Mouse (Mus musculus): ENCODE measurements around the gene Prr13. TPM values are rescaled to one million over a fixed set of nuclear protein-coding genes. Genes with fewer than 3 reads are reported as not detected.

Gene Prr13
- polyA plus RNA-seq, 1 experiment = 127 TPM

DNA sequence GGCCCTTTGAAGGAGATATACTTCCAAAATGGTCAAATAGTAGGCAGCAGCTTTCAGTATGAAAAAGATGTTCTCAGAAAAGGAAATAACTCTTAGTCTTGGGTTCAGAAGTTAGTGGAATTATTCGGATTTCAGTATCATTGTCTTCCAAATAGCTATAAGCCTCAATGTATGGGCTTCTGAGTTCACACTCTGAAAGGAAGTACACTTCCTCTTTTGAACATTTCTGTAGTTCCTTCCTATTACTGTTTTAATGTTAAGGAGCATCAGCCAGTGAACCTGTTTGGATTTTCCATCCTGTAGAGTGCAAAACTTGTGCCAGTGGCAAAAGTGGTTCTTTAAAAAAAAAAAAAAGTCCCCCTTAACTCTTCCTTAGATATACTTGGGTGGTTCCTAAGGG lies 26.8 kb upstream of the Prr13 start:
- Histone ChIP-seq H3K27ac (ENCODE audit: insufficient read depth, low read length) (no peak overlapping the region), H3K4me3 (ENCODE audit: insufficient read depth, low read length) (no peak overlapping the region), H3K4me1 (ENCODE audit: control insufficient read depth, insufficient read depth, low read length) (no peaks in the 10 kb centered on the region)
- TF ChIP-seq CTCF (IDR thresholded peaks at IDR 0.05; ENCODE audit: borderline replicate concordance, insufficient read depth, low read length) (no peak), POLR2A (IDR thresholded peaks at IDR 0.05; ENCODE audit: low read depth, low read length) (no peak)

DNA sequence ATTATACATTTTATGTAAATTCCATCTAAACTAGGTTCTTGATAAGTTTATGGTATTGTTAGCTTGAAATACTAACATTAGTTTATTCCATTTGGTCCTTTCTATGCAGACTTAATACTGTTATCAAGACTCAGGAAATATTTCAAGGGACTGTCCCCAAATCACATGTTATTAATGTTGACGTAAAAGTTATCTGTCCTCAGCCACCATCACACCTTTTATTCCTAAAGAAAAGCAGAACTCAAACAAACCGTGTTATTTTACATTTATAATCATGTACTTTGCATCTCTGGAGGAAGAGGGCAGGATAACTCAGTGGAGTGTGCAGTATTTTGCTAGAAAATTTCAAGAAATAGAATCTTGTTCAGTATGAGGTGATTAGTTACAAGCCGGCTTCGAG lies 25.7 kb upstream of the Prr13 start:
- no peak overlapping the region for H3K27ac ChIP-seq (ENCODE audit: insufficient read depth, low read length)
- TF ChIP-seq POLR2A (IDR thresholded peaks at IDR 0.05; ENCODE audit: low read depth, low read length) (no peak), CTCF (IDR thresholded peaks at IDR 0.05; ENCODE audit: borderline replicate concordance, insufficient read depth, low read length) (no peak)
- H3K4me1 ChIP-seq (ENCODE audit: control insufficient read depth, insufficient read depth, low read length) = no peaks in the 10 kb centered on the region
- H3K4me3 ChIP-seq (ENCODE audit: insufficient read depth, low read length) = no peak overlapping the region

DNA sequence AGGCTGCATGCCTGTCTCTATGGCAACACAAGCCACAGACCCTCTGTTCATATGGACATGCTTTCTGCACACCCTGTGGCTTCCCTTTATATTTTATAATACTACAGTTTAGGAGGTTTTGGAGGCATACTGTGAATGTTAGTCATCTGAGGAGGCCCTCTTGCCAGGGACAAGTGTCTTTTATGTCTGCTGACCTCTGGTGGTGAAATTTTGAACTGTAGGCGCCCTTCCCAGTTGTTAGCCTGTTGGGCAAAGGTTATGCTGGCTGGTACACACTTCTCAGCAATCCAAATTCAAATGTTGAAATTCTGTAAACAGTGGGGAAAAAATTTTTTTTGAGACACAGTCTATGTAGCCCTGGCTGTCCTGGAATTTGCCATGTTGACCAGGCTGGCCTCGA lies 16.3 kb upstream of the Prr13 start:
- Histone ChIP-seq H3K27ac (ENCODE audit: insufficient read depth, low read length) (no peak overlapping the region), H3K4me1 (ENCODE audit: control insufficient read depth, insufficient read depth, low read length) (peaks cover 3% of the 10 kb centered on the region; the same call in 1 of the 2 replicates), H3K4me3 (ENCODE audit: insufficient read depth, low read length) (no peak overlapping the region)
- TF ChIP-seq POLR2A (IDR thresholded peaks at IDR 0.05; ENCODE audit: low read depth, low read length) (no peak), CTCF (IDR thresholded peaks at IDR 0.05; ENCODE audit: borderline replicate concordance, insufficient read depth, low read length) (no peak)

DNA sequence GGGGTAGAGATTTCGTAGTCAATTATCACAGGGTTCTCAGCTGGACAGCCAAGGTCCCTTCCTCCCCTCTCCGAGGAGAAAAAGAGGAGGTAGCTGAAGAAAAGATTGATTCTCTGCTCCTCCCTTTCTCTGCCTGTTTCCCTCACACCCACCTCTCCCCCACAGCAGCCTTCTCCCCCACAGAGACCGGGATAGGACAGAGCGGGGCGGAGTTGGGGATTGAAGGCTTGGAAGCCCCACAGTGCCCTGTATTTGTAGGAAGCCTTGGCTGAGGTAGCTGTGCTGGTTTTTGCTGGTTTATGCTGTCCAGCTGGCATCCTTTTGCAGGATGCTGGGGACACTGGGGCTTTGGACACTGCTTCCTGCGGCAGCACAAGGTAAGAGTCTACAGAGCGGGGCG lies 13.7 kb upstream of the Prr13 start, which contains the start of gene Amhr2:
Amhr2 (plus strand) TSS at position 222 of the 400 bp plus-strand sequence.
- H3K4me1 ChIP-seq (ENCODE audit: control insufficient read depth, insufficient read depth, low read length) = peaks cover 3% of the 10 kb centered on the region; the same call in 1 of the 2 replicates
- H3K27ac ChIP-seq (ENCODE audit: insufficient read depth, low read length) = no peak within 1 kb of the TSS
- H3K4me3 ChIP-seq (ENCODE audit: insufficient read depth, low read length) = no peak within 1 kb of the TSS
- TF ChIP-seq CTCF (IDR thresholded peaks at IDR 0.05; ENCODE audit: borderline replicate concordance, insufficient read depth, low read length) (no peak), POLR2A (IDR thresholded peaks at IDR 0.05; ENCODE audit: low read depth, low read length) (no peak)

DNA sequence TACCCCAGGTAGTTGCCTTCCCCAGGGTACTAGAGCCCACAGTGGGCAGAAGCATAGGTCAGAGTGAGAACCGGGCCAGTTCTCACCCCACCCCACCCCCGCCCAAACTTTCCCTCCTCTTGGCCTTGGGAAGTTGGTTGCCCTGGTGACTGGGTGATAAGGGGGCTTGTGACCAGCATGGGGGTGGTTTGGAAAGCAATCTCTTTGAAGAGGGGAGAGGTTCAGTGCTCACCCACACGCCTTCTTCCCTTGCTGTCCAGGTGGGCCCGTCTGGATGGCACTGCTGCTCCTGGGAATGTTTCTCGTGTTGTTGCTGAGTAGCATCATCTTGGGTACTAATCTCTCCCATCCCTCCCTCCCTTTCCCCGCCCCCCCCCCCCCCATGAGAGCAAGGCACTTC lies 12.4 kb upstream of the Prr13 start:
- Histone ChIP-seq H3K4me3 (ENCODE audit: insufficient read depth, low read length) (no peak overlapping the region), H3K4me1 (ENCODE audit: control insufficient read depth, insufficient read depth, low read length) (peaks cover 3% of the 10 kb centered on the region; the same call in 1 of the 2 replicates), H3K27ac (ENCODE audit: insufficient read depth, low read length) (no peak overlapping the region)
- TF ChIP-seq CTCF (IDR thresholded peaks at IDR 0.05; ENCODE audit: borderline replicate concordance, insufficient read depth, low read length) (no peak), POLR2A (IDR thresholded peaks at IDR 0.05; ENCODE audit: low read depth, low read length) (no peak)

- no peak for TF ChIP-seq CTCF (IDR thresholded peaks at IDR 0.05; ENCODE audit: borderline replicate concordance, insufficient read depth, low read length)
- no peak for TF ChIP-seq POLR2A (IDR thresholded peaks at IDR 0.05; ENCODE audit: low read depth, low read length)
These were observed 9.5 kb upstream of the Prr13 start for GRCm38 (mm10) chr15:102449366-102449765.

DNA sequence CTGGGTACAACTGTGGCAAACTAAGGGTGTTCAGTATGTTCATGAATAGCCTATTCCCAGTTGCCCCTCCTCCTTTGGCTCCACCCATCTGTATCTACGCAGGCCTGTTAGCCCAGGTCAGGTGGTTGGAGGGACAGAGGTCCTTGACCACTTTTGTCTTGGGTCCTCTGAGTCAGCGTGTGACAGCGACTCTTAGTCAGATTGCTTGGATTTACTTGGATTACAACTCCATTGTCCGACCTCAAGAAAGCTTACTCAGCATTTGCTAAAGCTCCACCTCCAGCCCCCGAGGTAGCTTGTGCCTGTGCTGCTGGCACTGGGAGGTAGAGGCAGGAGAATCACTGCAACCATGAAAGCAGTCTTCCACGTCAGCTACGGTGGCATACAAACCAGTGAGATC lies 7.9 kb upstream of the Prr13 start:
- no peak overlapping the region for H3K4me3 ChIP-seq (ENCODE audit: insufficient read depth, low read length)
- TF ChIP-seq POLR2A (IDR thresholded peaks at IDR 0.05; ENCODE audit: low read depth, low read length) (no peak), CTCF (IDR thresholded peaks at IDR 0.05; ENCODE audit: borderline replicate concordance, insufficient read depth, low read length) (no peak)
- H3K27ac ChIP-seq (ENCODE audit: insufficient read depth, low read length) = no peak overlapping the region
- H3K4me1 ChIP-seq (ENCODE audit: control insufficient read depth, insufficient read depth, low read length) = no peaks in the 10 kb centered on the region

More at GRCm38 (mm10) chr15:102449366-102449765, 9.5 kb upstream of the Prr13 start:
- no peaks in the 10 kb centered on the region for H3K4me1 ChIP-seq (ENCODE audit: control insufficient read depth, insufficient read depth, low read length)
- H3K4me3 ChIP-seq (ENCODE audit: insufficient read depth, low read length) = no peak overlapping the region
- H3K27ac ChIP-seq (ENCODE audit: insufficient read depth, low read length) = no peak overlapping the region

- no peak for TF ChIP-seq POLR2A (IDR thresholded peaks at IDR 0.05; ENCODE audit: low read depth, low read length)
- no peak for TF ChIP-seq CTCF (IDR thresholded peaks at IDR 0.05; ENCODE audit: borderline replicate concordance, insufficient read depth, low read length)
- H3K4me3 ChIP-seq (ENCODE audit: insufficient read depth, low read length) = no peak overlapping the region
- H3K4me1 ChIP-seq (ENCODE audit: control insufficient read depth, insufficient read depth, low read length) = no peaks in the 10 kb centered on the region
- no peak overlapping the region for H3K27ac ChIP-seq (ENCODE audit: insufficient read depth, low read length)
These were observed 7.0 kb upstream of the Prr13 start for GRCm38 (mm10) chr15:102451666-102452430.

DNA sequence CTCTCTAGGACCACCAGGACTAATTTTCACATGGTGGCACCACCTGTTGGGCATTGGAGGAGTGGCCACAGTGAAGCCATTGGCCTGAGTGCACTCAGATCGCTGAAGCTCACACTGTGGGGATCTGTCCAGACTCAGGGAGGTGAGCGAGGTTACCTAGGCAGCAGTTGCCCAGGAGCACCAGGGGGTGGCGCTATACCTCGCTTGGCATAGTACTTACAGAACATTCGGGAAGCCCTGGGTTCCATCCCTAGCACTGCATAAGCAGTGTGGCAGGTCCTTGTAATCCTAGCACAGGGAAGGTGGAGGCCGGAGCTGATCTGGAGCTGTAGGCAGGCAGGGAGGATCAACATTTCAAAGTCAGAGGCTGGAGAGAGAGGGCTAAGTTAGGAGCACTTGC lies 2.8 kb upstream of the Prr13 start:
- peak; percentile 29; the same call in 1 of the 2 replicates for TF ChIP-seq CTCF (IDR thresholded peaks at IDR 0.05; ENCODE audit: borderline replicate concordance, insufficient read depth, low read length)
- TF ChIP-seq POLR2A (IDR thresholded peaks at IDR 0.05; ENCODE audit: low read depth, low read length) = no peak
- peaks cover 11% of the 10 kb centered on the region; the same call in 1 of the 2 replicates for H3K4me1 ChIP-seq (ENCODE audit: control insufficient read depth, insufficient read depth, low read length)
- no peak overlapping the region for H3K27ac ChIP-seq (ENCODE audit: insufficient read depth, low read length)
- no peak overlapping the region for H3K4me3 ChIP-seq (ENCODE audit: insufficient read depth, low read length)

GRCm38 (mm10) chr15:102458050-102458736 lies 635 bp upstream of the Prr13 start:
- Histone ChIP-seq H3K27ac (ENCODE audit: insufficient read depth, low read length) (no peak overlapping the region), H3K4me1 (ENCODE audit: control insufficient read depth, insufficient read depth, low read length) (peaks cover 11% of the 10 kb centered on the region; the same call in 1 of the 2 replicates), H3K4me3 (ENCODE audit: insufficient read depth, low read length) (no peak overlapping the region)
- TF ChIP-seq POLR2A (IDR thresholded peaks at IDR 0.05; ENCODE audit: low read depth, low read length) (no peak), CTCF (IDR thresholded peaks at IDR 0.05; ENCODE audit: borderline replicate concordance, insufficient read depth, low read length) (no peak)

Measured in embryonic fibroblast, embryonic 13.5 days (primary cell).